Mouse (Mus musculus): Measurements from ENCODE around the gene Castor1.

DNA sequence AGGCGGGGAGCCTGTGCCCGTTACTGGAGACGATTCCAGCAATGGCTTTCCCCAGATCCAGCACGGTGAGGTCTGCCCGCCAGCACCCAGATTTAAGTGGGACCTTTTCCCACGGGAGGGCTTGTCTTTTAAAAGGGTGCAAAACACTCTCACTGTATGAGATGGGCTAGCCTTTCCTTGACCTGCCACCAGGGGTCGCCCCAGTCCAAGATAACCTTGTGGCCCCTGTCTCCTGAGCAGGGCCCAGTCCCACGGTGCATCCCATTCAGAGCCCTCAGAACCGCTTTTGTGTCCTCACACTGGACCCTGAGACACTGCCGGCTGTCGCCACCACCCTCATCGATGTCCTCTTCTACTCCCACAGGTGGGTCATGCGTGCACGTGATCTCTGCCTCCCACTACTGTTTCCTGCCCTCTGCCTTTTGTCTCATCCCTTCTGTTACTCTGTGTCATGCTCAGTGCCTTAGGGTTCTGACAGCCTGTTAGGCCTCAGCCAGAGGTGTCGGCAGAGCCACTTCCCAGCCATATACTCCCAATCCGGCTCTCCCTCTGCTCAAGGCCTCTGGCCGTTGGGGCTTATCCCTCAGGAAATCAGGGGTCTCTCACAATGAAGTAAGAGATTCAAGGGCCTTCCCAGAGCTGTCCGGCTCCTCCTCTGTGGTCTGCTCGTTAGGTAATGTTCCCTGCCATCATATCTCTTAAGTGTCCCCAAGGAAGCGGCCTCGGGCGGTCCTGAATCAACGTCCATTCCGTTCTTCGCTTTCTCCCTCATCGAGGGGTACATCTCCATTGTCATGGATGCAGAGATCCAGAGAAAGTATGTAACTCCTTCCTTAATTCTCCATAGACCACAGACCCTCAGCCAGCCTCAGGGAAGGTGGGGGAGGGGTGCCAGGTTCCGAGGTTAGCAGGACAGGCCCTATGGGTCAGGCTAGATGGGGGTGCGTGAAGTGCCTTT lies 2.7 kb downstream of the Castor1 start:
- TF ChIP-seq GATA1 (IDR thresholded peaks at IDR 0.05; ENCODE audit: borderline replicate concordance, low read length) (no peak), FLI1 (IDR thresholded peaks at IDR 0.05; ENCODE audit: low read length) (no peak)

All from megakaryocyte, embryonic 14.5 days (primary cell).